Mouse (Mus musculus): Measurements from ENCODE around the gene Hace1. TPM values are rescaled to one million over a fixed set of nuclear protein-coding genes. Genes with fewer than 3 reads are reported as not detected.

Hace1 gene
- polyA plus RNA-seq, 1 experiment from 2014 or later = 21.1 TPM

DNA sequence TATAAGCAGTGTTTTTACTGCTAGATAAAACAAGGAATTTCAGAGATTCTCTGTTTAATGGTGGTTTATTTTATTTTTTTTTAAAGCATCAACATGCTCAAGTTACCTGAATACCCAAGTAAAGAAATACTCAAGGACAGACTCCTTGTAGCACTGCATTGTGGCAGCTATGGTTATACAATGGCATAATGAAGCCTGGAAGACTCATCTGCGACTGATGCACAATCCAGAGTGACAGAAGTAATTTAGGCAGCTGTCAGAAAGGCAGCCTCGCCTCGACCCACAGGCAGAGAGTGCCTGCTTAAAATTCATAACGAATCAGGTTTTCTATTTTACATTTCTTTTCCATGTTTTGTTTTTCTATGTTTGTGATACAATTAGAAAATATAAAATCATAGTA, 133.7 kb downstream of the Hace1 start:
- ATAC-seq (ENCODE audit: low FRiP score, low read depth) = no peak
- 50% methylated on average over 4 of the region's 4 CpGs for WGBS
- Histone ChIP-seq H3K36me3 (0 out of 2 replicates have a peak, but pooled peaks cover 4% of the 10 kb centered on the region), H3K4me3 (no peak overlapping the region), H3K27me3 (replicated peaks) (no peaks in the 10 kb centered on the region), H3K9me3 (no peaks in the 10 kb centered on the region), H3K27ac (no peak overlapping the region), H3K4me2 (replicated peaks) (no peak overlapping the region), H3K9ac (no peak overlapping the region), H3K4me1 (no peaks in the 10 kb centered on the region)

Small RNA genes within 50 kb of the gene (microRNA-seq; reads per million reads assigned to microRNA genes)
- not detected for gene Gm27731

Other genes starting within 250 kb of the Hace1 start
- gene Bves, start 242.1 kb upstream of the Hace1 start, polyA plus RNA-seq (2016; fragmentation: Nextera tagmentation; extraction: Ambion mirVana) = 2.7 and 3.2 TPM in 2 replicates
- 11.8 and 14.0 TPM in 2 replicates for gene Lin28b, start 91.4 kb upstream of the Hace1 start, polyA plus RNA-seq (2016; fragmentation: Nextera tagmentation; extraction: Ambion mirVana)